Mouse (Mus musculus): Measurements from ENCODE around the gene Prl8a2.

Prl8a2 gene

DNA sequence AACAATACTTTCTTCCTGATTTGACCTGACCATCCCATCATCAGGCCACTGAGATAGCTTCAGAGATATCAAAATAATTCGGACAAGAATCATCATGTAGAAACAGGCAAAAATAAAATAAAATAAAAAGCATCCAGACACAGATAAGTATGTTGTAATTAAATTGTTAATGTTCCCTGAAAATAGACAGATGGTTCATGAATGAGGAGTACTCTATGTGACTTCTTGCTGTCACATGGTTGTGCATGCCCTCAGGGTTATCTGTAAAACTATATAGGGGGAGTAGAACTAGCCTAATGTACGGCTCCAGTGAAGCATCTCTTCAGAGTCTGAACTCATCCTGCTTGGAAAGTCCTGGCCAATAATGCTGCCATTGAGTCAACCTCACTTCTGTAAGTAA, at the start of gene Prl8a2:
Prl8a2 (plus strand) TSS at position 301 of the 400 bp plus-strand sequence.
- DNase-seq = no peak

DNA sequence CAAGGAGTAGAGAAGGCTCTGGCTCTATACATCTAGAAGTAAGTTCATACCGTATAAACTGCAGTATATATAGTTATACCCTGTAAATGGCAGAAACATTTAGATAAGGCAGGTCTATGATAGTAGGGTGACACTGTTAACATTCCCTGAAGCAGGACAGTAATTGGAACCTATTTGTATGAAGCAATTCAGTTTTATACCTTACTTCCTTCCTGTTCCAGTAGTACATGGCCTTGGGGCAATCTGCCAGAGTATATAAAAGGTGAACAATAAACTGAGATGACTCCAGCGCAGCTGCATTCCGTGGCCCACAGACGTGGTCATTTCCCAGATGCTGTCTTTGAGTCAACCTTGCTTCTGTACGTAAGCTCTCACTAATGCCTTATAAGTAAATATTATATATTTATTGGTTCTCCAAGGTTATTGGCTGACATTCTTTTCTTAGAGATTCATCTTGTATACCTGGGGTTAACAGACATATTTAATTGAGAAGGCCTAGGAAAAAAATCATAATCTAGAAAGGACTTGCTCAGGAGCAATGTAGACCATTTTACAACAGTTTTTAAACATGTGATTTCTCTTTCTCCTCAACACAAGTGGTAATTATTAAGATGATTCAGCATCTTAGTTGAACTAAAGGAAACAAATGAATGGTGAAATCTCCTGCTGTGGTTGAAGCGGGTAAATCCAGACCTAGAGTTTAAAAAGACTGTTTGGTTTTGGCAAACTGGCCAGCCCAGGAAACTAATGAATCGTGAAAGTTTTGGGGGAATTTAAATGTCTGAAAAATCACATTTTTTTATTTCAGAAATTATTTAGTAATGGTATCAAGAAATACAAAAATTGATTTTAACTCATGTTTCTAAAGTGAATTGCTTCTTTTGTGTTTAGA, 32.9 kb upstream of the Prl8a2 start, which contains the start of gene Prl6a1:
Prl6a1 (plus strand) TSS at position 294 of the 892 bp plus-strand sequence.
- no peak for DNase-seq

GRCm38 (mm10) chr13:27334989-27335388, 10.5 kb upstream of the Prl8a2 start:
- DNase-seq = no peak

DNA sequence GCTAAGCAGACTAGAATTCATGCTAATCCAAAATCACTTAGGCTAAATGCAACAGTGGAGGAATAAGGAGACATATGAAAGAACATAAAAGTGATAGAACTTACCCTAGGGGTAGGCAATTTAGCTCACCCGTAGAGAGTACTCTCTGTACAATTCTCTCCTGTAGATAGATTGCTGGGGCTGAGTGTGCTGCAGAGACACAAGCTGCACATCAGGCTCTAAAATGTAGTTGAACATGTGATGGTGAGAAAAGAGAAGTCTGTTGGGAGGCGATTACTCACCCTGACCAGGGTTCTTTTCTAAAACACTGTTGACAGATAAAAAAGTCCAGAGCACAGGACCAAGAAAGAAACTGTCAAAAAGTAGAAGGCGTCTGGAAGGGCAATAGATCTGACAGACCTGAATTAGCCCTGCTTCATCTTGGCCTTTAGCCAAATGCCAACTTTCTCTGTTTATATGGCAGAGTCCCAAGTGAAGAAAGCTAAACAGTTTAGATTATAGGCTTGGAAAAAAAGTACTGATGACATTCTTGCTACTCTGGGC, 2.7 kb upstream of the Prl8a2 start:
- DNase-seq = no peak

GRCm38 (mm10) chr13:27390746-27391145, 45.3 kb downstream of the Prl8a2 start, which contains the start of gene Prl2b1:
Prl2b1 (minus strand) TSS chr13:27390846.
- DNase-seq = no peak

DNA sequence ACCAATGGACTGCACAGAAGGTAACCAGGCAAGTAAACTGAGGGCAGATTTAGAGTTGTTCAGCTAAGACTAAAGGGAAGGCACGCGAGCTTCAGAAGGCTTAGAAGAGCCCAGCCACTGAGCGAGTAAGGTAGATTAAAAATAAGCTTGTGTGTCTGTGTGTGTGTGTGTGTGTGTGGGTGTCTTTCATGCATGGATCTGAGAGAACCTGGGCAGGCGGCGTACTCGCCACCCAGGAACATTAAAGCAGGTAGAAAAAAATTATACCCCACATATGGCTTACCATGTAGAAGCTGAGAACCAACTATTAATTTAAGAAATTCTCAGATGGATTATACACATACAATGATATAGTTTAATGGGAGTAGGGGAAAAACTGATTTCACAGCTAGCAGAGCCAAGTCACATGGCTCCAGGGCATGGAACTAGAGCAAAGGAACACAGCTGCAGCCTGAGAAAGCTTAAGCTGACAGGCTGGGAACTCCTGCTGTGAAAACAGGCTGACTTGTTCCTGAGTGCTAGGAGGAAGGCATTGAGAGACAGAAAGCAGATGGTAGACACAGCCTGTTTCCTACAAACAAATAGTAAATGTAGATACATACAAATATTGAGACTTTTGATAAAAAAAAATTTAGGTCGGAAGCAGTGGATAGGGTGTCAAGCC, 53.7 kb downstream of the Prl8a2 start:
- DNase-seq = no peak
